Mouse (Mus musculus) hindbrain, embryonic 10.5 days (tissue): Measurements from ENCODE around the gene Bmpr1b. TPM values are rescaled to one million over a fixed set of nuclear protein-coding genes. Genes with fewer than 3 reads are reported as not detected.

Source experiments
- DNase-seq: peaks from one replicate; pipeline ENCODE4 v3.0.0-alpha.2; 2017; ENCODE audit warnings: low spot score
- H3K27ac ChIP-seq: fragments of 300-500 bp; sonication (generic); 2 replicates; pipeline ENCODE4 v1.5.1; 2016; ENCODE audit warnings: mild to moderate bottlenecking, moderate library complexity
- H3K27me3 ChIP-seq: fragments of 300-500 bp; sonication (generic); 2 replicates; pipeline ENCODE4 v1.6.1; 2016; ENCODE audit warnings: mild to moderate bottlenecking; ENCODE audit not compliant: poor library complexity, insufficient read depth, severe bottlenecking
- H3K36me3 ChIP-seq: fragments of 300-500 bp; sonication (generic); 2 replicates; pipeline ENCODE4 v1.6.1; 2016; ENCODE audit warnings: mild to moderate bottlenecking, moderate library complexity
- H3K4me1 ChIP-seq: fragments of 300-500 bp; sonication (generic); replicated peaks from 2 replicates; pipeline ENCODE4 v1.6.1; 2016; ENCODE audit warnings: mild to moderate bottlenecking
- H3K4me3 ChIP-seq: fragments of 300-500 bp; sonication (generic); 2 replicates; pipeline ENCODE4 v1.5.1; 2016; ENCODE audit warnings: mild to moderate bottlenecking, moderate library complexity
- H3K9me3 ChIP-seq: fragments of 300-500 bp; sonication (generic); 2 replicates; pipeline ENCODE4 v1.6.1; 2016; ENCODE audit warnings: mild to moderate bottlenecking, moderate library complexity
- WGBS: fragments of 180-500 bp; shearing (Covaris S2); methylation state at CpG from one replicate; pipeline ENCODE4 v1.1.7; 2016; 5-methylcytosine and 5-hydroxymethylcytosine counted together
- polyA plus RNA-seq: library from polyadenylated mRNA; unstranded; fragments of >200 nt; fragmentation: Nextera tagmentation; extraction: Ambion mirVana; gene quantifications from 2 replicates; pipeline ENCODE4 v1.2.1, GENCODE M21; 2016

The Bmpr1b gene
- polyA plus RNA-seq, 1 experiment from 2014 or later, result 9.9 TPM

- no peak overlapping the region for H3K27ac ChIP-seq
- no peaks in the 10 kb centered on the region for H3K36me3 ChIP-seq
- WGBS, result 56% methylated on average over 4 of the region's 4 CpGs
- DNase-seq, result no peak
- no peaks in the 10 kb centered on the region for H3K27me3 ChIP-seq
- H3K9me3 ChIP-seq, result no peaks in the 10 kb centered on the region
- H3K4me3 ChIP-seq, result no peak overlapping the region
- peaks cover 4% of the 10 kb centered on the region for H3K4me1 ChIP-seq
Observed at GRCm38 (mm10) chr3:141887476-141888274, 281.6 kb downstream of the Bmpr1b start.

GRCm38 (mm10) chr3:141884190-141884589 lies 285.0 kb downstream of the Bmpr1b start:
- Histone ChIP-seq H3K4me1 (peaks cover 4% of the 10 kb centered on the region), H3K4me3 (no peak overlapping the region), H3K27ac (no peak overlapping the region), H3K9me3 (no peaks in the 10 kb centered on the region), H3K36me3 (peaks cover 10% of the 10 kb centered on the region; the same call in 1 of the 2 replicates), H3K27me3 (no peaks in the 10 kb centered on the region)
- no peak for DNase-seq
- 95% methylated on average over 5 of the region's 5 CpGs for WGBS

- H3K4me3 ChIP-seq, result no peak overlapping the region
- no peak for DNase-seq
- H3K27ac ChIP-seq, result no peak overlapping the region
- no peaks in the 10 kb centered on the region for H3K4me1 ChIP-seq
- no peaks in the 10 kb centered on the region for H3K9me3 ChIP-seq
- H3K27me3 ChIP-seq, result no peaks in the 10 kb centered on the region
- WGBS, result 83% methylated on average over 2 of the region's 2 CpGs
- H3K36me3 ChIP-seq, result peaks cover 20% of the 10 kb centered on the region
Observed at GRCm38 (mm10) chr3:141882496-141882895, 286.7 kb downstream of the Bmpr1b start.

- peak; percentile 41 for DNase-seq
- Histone ChIP-seq H3K27ac (peak overlapping the region; percentile 74), H3K27me3 (no peaks in the 10 kb centered on the region), H3K36me3 (peaks cover 28% of the 10 kb centered on the region), H3K9me3 (peaks cover 2% of the 10 kb centered on the region; the same call in 1 of the 2 replicates), H3K4me3 (no peak overlapping the region), H3K4me1 (peaks cover 16% of the 10 kb centered on the region)
- 64% methylated on average over 10 of the region's 10 CpGs for WGBS
Observed at GRCm38 (mm10) chr3:141872337-141873042, 296.7 kb downstream of the Bmpr1b start.

- H3K27ac ChIP-seq, result peak overlapping the region; percentile 24
- no peak overlapping the region for H3K4me3 ChIP-seq
- DNase-seq, result no peak
- no peaks in the 10 kb centered on the region for H3K27me3 ChIP-seq
- WGBS, result 77% methylated on average over 3 of the region's 3 CpGs
- H3K36me3 ChIP-seq, result peaks cover 27% of the 10 kb centered on the region
- peaks cover 16% of the 10 kb centered on the region for H3K4me1 ChIP-seq
- H3K9me3 ChIP-seq, result peaks cover 2% of the 10 kb centered on the region; the same call in 1 of the 2 replicates
Observed at GRCm38 (mm10) chr3:141871805-141872204, 297.4 kb downstream of the Bmpr1b start.

GRCm38 (mm10) chr3:141862816-141863461 lies 306.3 kb downstream of the Bmpr1b start:
- H3K4me3 ChIP-seq, result no peak overlapping the region
- H3K27me3 ChIP-seq, result no peaks in the 10 kb centered on the region
- DNase-seq, result peak; percentile 60
- no peak overlapping the region for H3K27ac ChIP-seq
- 0 out of 2 replicates have a peak, but pooled peaks cover 5% of the 10 kb centered on the region for H3K36me3 ChIP-seq
- WGBS, result 29% methylated on average over 13 of the region's 13 CpGs
- H3K9me3 ChIP-seq, result no peaks in the 10 kb centered on the region
- H3K4me1 ChIP-seq, result no peaks in the 10 kb centered on the region

GRCm38 (mm10) chr3:141857123-141857522 lies 312.1 kb downstream of the Bmpr1b start:
- H3K36me3 ChIP-seq, result peaks cover 26% of the 10 kb centered on the region
- WGBS, result 92% methylated on average over 8 of the region's 8 CpGs
- H3K4me3 ChIP-seq, result no peak overlapping the region
- no peak overlapping the region for H3K27ac ChIP-seq
- no peaks in the 10 kb centered on the region for H3K4me1 ChIP-seq
- no peak for DNase-seq
- no peaks in the 10 kb centered on the region for H3K9me3 ChIP-seq
- H3K27me3 ChIP-seq, result no peaks in the 10 kb centered on the region

- no peak for DNase-seq
- H3K4me1 ChIP-seq, result peaks cover 1% of the 10 kb centered on the region; the same call in 1 of the 2 replicates
- WGBS, result 89% methylated on average over 4 of the region's 4 CpGs
Observed at GRCm38 (mm10) chr3:141854339-141854738, 314.9 kb downstream of the Bmpr1b start.

GRCm38 (mm10) chr3:141850141-141850540 lies 319.1 kb downstream of the Bmpr1b start:
- H3K4me3 ChIP-seq, result no peak overlapping the region
- DNase-seq, result no peak
- no peaks in the 10 kb centered on the region for H3K27me3 ChIP-seq
- H3K27ac ChIP-seq, result no peak overlapping the region
- 76% methylated on average over 7 of the region's 7 CpGs for whole genome bisulfite sequencing
- peaks cover 3% of the 10 kb centered on the region; the same call in 1 of the 2 replicates for H3K4me1 ChIP-seq
- no peaks in the 10 kb centered on the region for H3K9me3 ChIP-seq
- H3K36me3 ChIP-seq, result peaks cover 7% of the 10 kb centered on the region; the same call in 1 of the 2 replicates

More at GRCm38 (mm10) chr3:141854339-141854738, 314.9 kb downstream of the Bmpr1b start:
- Histone ChIP-seq H3K27me3 (no peaks in the 10 kb centered on the region), H3K27ac (no peak overlapping the region), H3K36me3 (peaks cover 27% of the 10 kb centered on the region), H3K9me3 (no peaks in the 10 kb centered on the region), H3K4me3 (no peak overlapping the region)

GRCm38 (mm10) chr3:141849206-141849605 lies 320.0 kb downstream of the Bmpr1b start:
- no peak for DNase-seq
- Histone ChIP-seq H3K9me3 (no peaks in the 10 kb centered on the region), H3K27ac (no peak overlapping the region), H3K36me3 (0 out of 2 replicates have a peak, but pooled peaks cover 7% of the 10 kb centered on the region), H3K27me3 (no peaks in the 10 kb centered on the region), H3K4me3 (no peak overlapping the region), H3K4me1 (peaks cover 3% of the 10 kb centered on the region; the same call in 1 of the 2 replicates)
- WGBS, result 41% methylated on average over 1 of the region's 1 CpGs

- no peaks in the 10 kb centered on the region for H3K4me1 ChIP-seq
- H3K4me3 ChIP-seq, result no peak overlapping the region
- 47% methylated on average over 7 of the region's 7 CpGs for WGBS
- H3K27ac ChIP-seq, result no peak overlapping the region
- no peaks in the 10 kb centered on the region for H3K9me3 ChIP-seq
- peaks cover 13% of the 10 kb centered on the region for H3K36me3 ChIP-seq
- peak; percentile 29 for DNase-seq
- H3K27me3 ChIP-seq, result no peaks in the 10 kb centered on the region
Observed at GRCm38 (mm10) chr3:141838864-141839263, 330.4 kb downstream of the Bmpr1b start.

GRCm38 (mm10) chr3:141831135-141831534 lies 338.1 kb downstream of the Bmpr1b start:
- WGBS, result 34% methylated on average over 3 of the region's 3 CpGs
- peak; percentile 58 for DNase-seq
- Histone ChIP-seq H3K27ac (no peak overlapping the region), H3K27me3 (no peaks in the 10 kb centered on the region), H3K4me3 (no peak overlapping the region), H3K36me3 (peaks cover 37% of the 10 kb centered on the region), H3K4me1 (no peaks in the 10 kb centered on the region), H3K9me3 (no peaks in the 10 kb centered on the region)
